In genomic region chr13:34408007-34408668, GRCm38 (mm10) we compare ENCODE assay signal across 8 mouse cellular contexts.
A peak's percentile ranks its signal among the peaks of the same experiment; 100 is the strongest.
DNase-seq lines count a peak whose midpoint lies in the region; ATAC-seq and TF ChIP-seq lines count a peak whose summit lies in the region.

No protein-coding gene starts in this region.

- 78% methylated on average over 4 of the region's 4 CpGs for WGBS in forebrain, embryonic 12.5 days

- no peaks in the 10 kb centered on the region for H3K79me2 ChIP-seq in myocyte (ENCODE audit: control insufficient read depth, insufficient read depth)

- peak overlapping the region; percentile 33 for H3K4me2 ChIP-seq in myocyte (ENCODE audit: low read depth)
- H3K4me2 ChIP-seq in forebrain, embryonic 12.5 days: no peak overlapping the region

- no peak for TF ChIP-seq POLR2A in myocyte (IDR thresholded peaks at IDR 0.05; ENCODE audit: insufficient read length, low read depth)

- H3K27me3 ChIP-seq in myocyte (ENCODE audit: control insufficient read depth, insufficient read depth, insufficient read length): no peaks in the 10 kb centered on the region
- H3K27me3 ChIP-seq in forebrain, embryonic 12.5 days: no peaks in the 10 kb centered on the region

- no peaks in the 10 kb centered on the region for H3K9me3 ChIP-seq in forebrain, embryonic 12.5 days

- no peak overlapping the region for H3K9ac ChIP-seq in forebrain, embryonic 12.5 days

- H3K4me1 ChIP-seq in forebrain, embryonic 12.5 days: no peaks in the 10 kb centered on the region

- no peaks in the 10 kb centered on the region for H3K36me3 ChIP-seq in myocyte (ENCODE audit: control insufficient read depth, insufficient read depth)
- no peaks in the 10 kb centered on the region for H3K36me3 ChIP-seq in forebrain, embryonic 12.5 days (replicated peaks)

- no peak for ATAC-seq in CD4-positive, CD25-positive, alpha-beta regulatory T cell, adult 4 months
- ATAC-seq in forebrain, embryonic 12.5 days (ENCODE audit: low FRiP score): no peak

- no peak overlapping the region for H3K4me3 ChIP-seq in myocyte
- no peak overlapping the region for H3K4me3 ChIP-seq in forebrain, embryonic 12.5 days (replicated peaks)

- no peak overlapping the region for H3ac ChIP-seq in myocyte (ENCODE audit: control insufficient read depth, insufficient read length)

- H3K27ac ChIP-seq in forebrain, embryonic 12.5 days: no peak overlapping the region

- DNase-seq in heart, adult 18-20 months: peak; percentile 4
- DNase-seq in heart, adult 8-10 months (ENCODE audit: low spot score): no peak
- DNase-seq in right cerebral cortex, adult 18-20 months: peak; percentile 70
- no peak for DNase-seq in right cerebral cortex, postnatal 4 days
- peak; percentile 45 to 65 for DNase-seq in left cerebral cortex, adult 9 months (ENCODE audit: low spot score in 2 of 2)

TF ChIP-seq in myocyte, 11 proteins besides CTCF, POLR2A, EP300 and RAD21:
- TF ChIP-seq POLR2AphosphoS2 (IDR thresholded peaks at IDR 0.05; ENCODE audit: insufficient read length, low read depth): no peak
- TF ChIP-seq TCF3 (IDR thresholded peaks at IDR 0.05; ENCODE audit: insufficient read length, low read depth): no peak
- TF ChIP-seq MYOG (IDR thresholded peaks at IDR 0.05; ENCODE audit: control insufficient read depth in 1 of 3, insufficient read depth in 1 of 3, insufficient read length in 2 of 3, low read depth in 2 of 3): peak in 2 of 3 experiments; percentile 21
- TF ChIP-seq MYOD1 (IDR thresholded peaks at IDR 0.05; ENCODE audit: control insufficient read depth in 1 of 3, insufficient read length in 2 of 3, low read depth in 2 of 3): peak; percentile 27 to 88 (median 46)
- no peak for TF ChIP-seq USF1 (IDR thresholded peaks at IDR 0.05; ENCODE audit: low read depth)

Comparison
In these comparisons a context has a peak if more than half of its experiments do, and no peak if none do; other contexts are left out.
1. DNase-seq: peak in heart, adult 18-20 months (2 of 2), right cerebral cortex, adult 18-20 months (single experiment) and left cerebral cortex, adult 9 months (2 of 2); none in heart, adult 8-10 months (single experiment) and right cerebral cortex, postnatal 4 days (single experiment).